Mouse (Mus musculus) thymus, adult 2 months (tissue): ENCODE results near the gene Vdr. TPM values are rescaled to one million over a fixed set of nuclear protein-coding genes. Genes with fewer than 3 reads are reported as not detected.

Source experiments
- DNase-seq: peaks from one replicate; pipeline ENCODE4 v3.0.0; 2021
- H3K27ac ChIP-seq: fragments of 200-500 bp; 2 replicates; pipeline ENCODE4 v1.5.1; 2012; ENCODE audit warnings: low read length, control low read depth; ENCODE audit not compliant: control insufficient read depth, insufficient read depth
- H3K27me3 ChIP-seq: fragments of 200-500 bp; 2 replicates; pipeline ENCODE4 v1.6.1; 2012; ENCODE audit warnings: mild to moderate bottlenecking, low read length, moderate library complexity, mixed read lengths; ENCODE audit not compliant: control insufficient read depth, insufficient read depth
- H3K36me3 ChIP-seq: fragments of 200-500 bp; 2 replicates; pipeline ENCODE4 v1.6.1; 2012; ENCODE audit warnings: mild to moderate bottlenecking, low read length, moderate library complexity; ENCODE audit not compliant: control insufficient read depth, insufficient read depth
- H3K4me1 ChIP-seq: fragments of 200-500 bp; replicated peaks from 2 replicates; pipeline ENCODE4 v1.6.1; 2012; ENCODE audit warnings: low read length; ENCODE audit not compliant: control insufficient read depth, insufficient read depth
- H3K4me3 ChIP-seq: fragments of 200-500 bp; 2 replicates; pipeline ENCODE4 v1.5.1; 2012; ENCODE audit warnings: mild to moderate bottlenecking, low read length, control low read depth, moderate library complexity; ENCODE audit not compliant: control insufficient read depth, insufficient read depth
- CTCF ChIP-seq: fragments of 200-500 bp; IDR thresholded peaks from 2 replicates; pipeline ENCODE4 v1.5.1; 2012; ENCODE audit warnings: mild to moderate bottlenecking, control low read depth, low read length, moderate library complexity, borderline replicate concordance; ENCODE audit not compliant: control insufficient read depth, poor library complexity, insufficient read depth; ENCODE audit errors: extremely low read depth
- POLR2A ChIP-seq: fragments of 200-500 bp; IDR thresholded peaks from 2 replicates; pipeline ENCODE4 v1.6.1; 2012; ENCODE audit warnings: mild to moderate bottlenecking, low read length, control low read depth, moderate library complexity; ENCODE audit not compliant: control insufficient read depth, poor library complexity, insufficient read depth; ENCODE audit errors: extremely low read depth
- whole genome bisulfite sequencing: fragments of 180-500 bp; shearing (Covaris S2); methylation state at CpG from one replicate; pipeline ENCODE4 v1.1.7; 2018; 5-methylcytosine and 5-hydroxymethylcytosine counted together
- polyA plus RNA-seq: library from polyadenylated mRNA; depleted of rRNA; stranded (reverse); fragments of >200 nt; gene quantifications from 2 replicates; pipeline ENCODE4 v1.2.3, GENCODE M21; 2012

Gene Vdr
- polyA plus RNA-seq, 1 experiment: 6.2 TPM

- TF ChIP-seq CTCF (no peak), POLR2A (no peak)
- 88% methylated on average over 11 of the region's 11 CpGs for WGBS
- Histone ChIP-seq H3K27ac (no peak overlapping the region), H3K27me3 (no peaks in the 10 kb centered on the region), H3K36me3 (no peaks in the 10 kb centered on the region), H3K4me3 (no peak overlapping the region), H3K4me1 (peaks cover 9% of the 10 kb centered on the region)
- DNase-seq: no peak
Observed at GRCm38 (mm10) chr15:97890017-97890416, 20.4 kb downstream of the Vdr start.

GRCm38 (mm10) chr15:97887541-97888016, 22.9 kb downstream of the Vdr start:
- H3K36me3 ChIP-seq: no peaks in the 10 kb centered on the region
- WGBS: 93% methylated on average over 10 of the region's 10 CpGs
- no peak for DNase-seq
- H3K27me3 ChIP-seq: no peaks in the 10 kb centered on the region
- H3K4me3 ChIP-seq: no peak overlapping the region
- TF ChIP-seq POLR2A (no peak), CTCF (no peak)
- H3K4me1 ChIP-seq: peaks cover 5% of the 10 kb centered on the region; the same call in 1 of the 2 replicates
- no peak overlapping the region for H3K27ac ChIP-seq

- no peak for TF ChIP-seq POLR2A
- no peak for TF ChIP-seq CTCF
- Histone ChIP-seq H3K36me3 (no peaks in the 10 kb centered on the region), H3K27ac (no peak overlapping the region), H3K4me1 (peaks cover 7% of the 10 kb centered on the region; the same call in 1 of the 2 replicates), H3K27me3 (no peaks in the 10 kb centered on the region), H3K4me3 (no peak overlapping the region)
- 92% methylated on average over 8 of the region's 8 CpGs for WGBS
- DNase-seq: no peak
Observed at GRCm38 (mm10) chr15:97881423-97881822, 29.0 kb downstream of the Vdr start.

DNA sequence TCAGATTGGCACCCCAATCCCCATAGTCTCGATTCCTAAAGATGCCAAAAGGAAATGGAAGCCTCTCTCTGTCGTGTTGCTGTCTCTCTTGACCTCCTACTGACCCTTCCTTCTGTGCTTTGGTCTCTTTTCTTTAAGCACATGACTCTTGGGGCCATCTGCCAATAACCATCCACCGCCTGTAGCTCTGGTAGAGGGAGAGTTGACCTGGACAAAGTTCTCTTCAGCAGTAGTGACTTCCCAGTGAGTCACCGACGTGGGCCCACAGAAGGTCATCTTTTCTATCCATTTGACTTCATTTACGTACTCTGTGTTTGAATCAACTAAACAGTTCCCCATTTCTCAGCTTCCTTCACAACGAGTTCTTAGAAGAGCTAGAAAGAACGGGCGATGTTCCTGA, 30.0 kb downstream of the Vdr start:
- Histone ChIP-seq H3K4me1 (peaks cover 7% of the 10 kb centered on the region; the same call in 1 of the 2 replicates), H3K27ac (no peak overlapping the region), H3K27me3 (no peaks in the 10 kb centered on the region), H3K4me3 (no peak overlapping the region), H3K36me3 (no peaks in the 10 kb centered on the region)
- no peak for TF ChIP-seq POLR2A
- no peak for DNase-seq
- WGBS: 49% methylated on average over 9 of the region's 9 CpGs

DNA sequence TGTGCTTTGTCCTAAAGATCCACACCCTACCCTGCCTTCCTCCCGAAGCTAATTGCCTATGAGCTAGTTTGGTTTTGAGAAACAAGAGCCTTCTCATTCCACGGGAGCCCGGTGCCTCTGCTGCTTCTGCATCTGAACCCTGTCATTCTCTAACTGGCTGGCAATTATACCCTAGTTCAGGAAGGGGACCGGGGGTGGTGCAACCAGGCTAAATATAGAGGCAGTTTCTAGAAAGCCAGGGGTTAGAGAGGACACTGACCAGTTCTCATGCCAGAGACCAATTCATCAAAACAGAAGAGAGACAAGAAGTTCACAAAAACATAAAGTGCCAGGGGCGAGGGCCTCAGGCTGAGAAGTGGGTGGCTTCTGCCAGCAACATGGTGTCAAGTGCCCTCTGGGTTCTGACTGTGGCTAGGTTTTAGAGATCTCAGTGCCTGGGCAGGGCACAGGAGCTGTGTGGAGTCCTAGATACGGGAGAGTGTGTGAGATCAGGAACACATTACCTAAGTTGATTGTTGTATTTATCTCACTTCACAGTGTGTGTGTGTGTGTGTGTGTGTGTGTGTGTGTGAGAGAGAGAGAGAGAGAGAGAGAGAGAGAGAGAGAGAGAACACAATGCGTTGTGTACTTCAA, 31.6 kb downstream of the Vdr start:
- Histone ChIP-seq H3K36me3 (no peaks in the 10 kb centered on the region), H3K27me3 (no peaks in the 10 kb centered on the region), H3K4me3 (no peak overlapping the region), H3K4me1 (peaks cover 9% of the 10 kb centered on the region; the same call in 1 of the 2 replicates), H3K27ac (no peak overlapping the region)
- TF ChIP-seq CTCF: no peak
- whole genome bisulfite sequencing: 81% methylated on average over 7 of the region's 7 CpGs
- no peak for DNase-seq

DNA sequence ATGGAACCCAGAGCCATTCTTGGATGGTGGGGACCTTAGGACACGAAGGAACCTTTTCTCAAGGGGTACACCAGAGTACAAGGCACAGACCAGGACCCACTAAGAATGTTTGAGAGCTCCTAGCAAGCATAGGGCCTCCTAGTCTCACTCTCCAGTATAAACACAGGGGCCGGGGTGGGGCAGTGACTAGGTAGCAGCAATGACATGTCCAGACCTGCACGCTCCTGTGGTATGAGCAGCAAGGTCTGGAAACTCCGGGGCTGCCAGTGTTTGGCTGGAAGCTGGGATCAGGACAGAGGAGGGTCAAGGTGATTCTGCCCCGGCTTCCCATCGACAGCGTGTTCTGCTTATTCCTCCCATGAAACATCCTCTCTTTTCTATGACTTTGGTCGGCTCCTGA, 34.6 kb downstream of the Vdr start:
- Histone ChIP-seq H3K4me3 (no peak overlapping the region), H3K36me3 (no peaks in the 10 kb centered on the region), H3K27ac (no peak overlapping the region), H3K27me3 (no peaks in the 10 kb centered on the region), H3K4me1 (peaks cover 9% of the 10 kb centered on the region; the same call in 1 of the 2 replicates)
- no peak for DNase-seq
- TF ChIP-seq CTCF (no peak), POLR2A (no peak)
- WGBS: 93% methylated on average over 8 of the region's 8 CpGs

DNA sequence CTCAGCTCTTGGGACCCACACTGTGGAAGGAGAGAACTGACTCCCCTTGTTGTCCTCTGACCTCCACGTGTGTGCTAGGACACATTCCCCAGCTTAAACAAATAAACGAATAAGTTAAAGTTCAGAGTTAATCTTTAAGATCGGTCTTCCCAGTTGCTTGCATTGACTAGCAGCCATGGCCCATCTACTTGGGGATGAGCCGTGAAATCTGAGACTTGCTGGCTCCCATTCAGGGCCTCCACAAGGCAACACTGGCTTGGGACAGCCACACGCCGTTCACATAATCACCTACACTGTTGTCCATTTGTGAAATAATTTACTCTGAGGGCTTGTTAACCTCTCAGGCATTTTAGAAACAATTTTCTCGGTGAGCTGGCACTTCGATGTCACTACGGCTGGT, 36.7 kb downstream of the Vdr start:
- H3K27me3 ChIP-seq: no peaks in the 10 kb centered on the region
- H3K36me3 ChIP-seq: no peaks in the 10 kb centered on the region
- TF ChIP-seq CTCF: no peak
- no peak for TF ChIP-seq POLR2A
- H3K4me1 ChIP-seq: peaks cover 9% of the 10 kb centered on the region; the same call in 1 of the 2 replicates
- WGBS: 95% methylated on average over 9 of the region's 9 CpGs
- H3K4me3 ChIP-seq: no peak overlapping the region
- no peak for DNase-seq
- no peak overlapping the region for H3K27ac ChIP-seq
